Mouse (Mus musculus) forebrain, embryonic 13.5 days (tissue): ENCODE results near the gene Ang. TPM values are rescaled to one million over a fixed set of nuclear protein-coding genes. Genes with fewer than 3 reads are reported as not detected.
A peak's percentile ranks its signal among the peaks of the same experiment; 100 is the strongest.
"Not testable (repeated sequence)": the region's sequence is repeated elsewhere in the genome, so short reads cannot be mapped to it uniquely, and the experiment has no call there.

Source experiments
- ATAC-seq: fragments of 200-750 bp; cut with Nextera tagmentation; 2 replicates; pipeline ENCODE4 v1.8.0; 2017
- H3K27ac ChIP-seq: fragments of 300-500 bp; sonication (generic); 2 replicates; pipeline ENCODE4 v1.5.1; 2015; ENCODE audit warnings: inconsistent platforms, mild to moderate bottlenecking, moderate library complexity
- H3K27me3 ChIP-seq: fragments of 300-500 bp; sonication (generic); 2 replicates; pipeline ENCODE4 v1.6.1; 2015; ENCODE audit warnings: mild to moderate bottlenecking, inconsistent platforms
- H3K36me3 ChIP-seq: fragments of 300-500 bp; sonication (generic); 2 replicates; pipeline ENCODE4 v1.6.1; 2015; ENCODE audit warnings: mild to moderate bottlenecking, inconsistent platforms; ENCODE audit not compliant: poor library complexity, severe bottlenecking
- H3K4me1 ChIP-seq: fragments of 300-500 bp; sonication (generic); 2 replicates; pipeline ENCODE4 v1.6.1; 2015; ENCODE audit warnings: inconsistent platforms
- H3K4me2 ChIP-seq: fragments of 300-500 bp; sonication (generic); 2 replicates; pipeline ENCODE4 v1.6.1; 2015; ENCODE audit warnings: inconsistent platforms, mild to moderate bottlenecking, moderate library complexity
- H3K4me3 ChIP-seq: fragments of 300-500 bp; sonication (generic); 2 replicates; pipeline ENCODE4 v1.5.1; 2015; ENCODE audit warnings: mild to moderate bottlenecking, inconsistent platforms
- H3K9ac ChIP-seq: fragments of 300-500 bp; sonication (generic); 2 replicates; pipeline ENCODE4 v1.6.1; 2015; ENCODE audit warnings: mild to moderate bottlenecking, inconsistent platforms
- H3K9me3 ChIP-seq: fragments of 300-500 bp; sonication (generic); replicated peaks from 2 replicates; pipeline ENCODE4 v1.6.1; 2016; ENCODE audit warnings: inconsistent platforms
- WGBS: fragments of 180-500 bp; shearing (Covaris S2); methylation state at CpG from one replicate; pipeline ENCODE4 v1.1.7; 2015; 5-methylcytosine and 5-hydroxymethylcytosine counted together
- polyA plus RNA-seq: library from polyadenylated mRNA; unstranded; fragments of >200 nt; fragmentation: Nextera tagmentation; extraction: Ambion mirVana; gene quantifications from 2 replicates; pipeline ENCODE4 v1.2.1, GENCODE M21; 2015

The Ang gene
- polyA plus RNA-seq, 1 experiment from 2014 or later: 0.93 TPM

- under 1% methylated on average over 27 of the region's 27 CpGs for WGBS
- no peaks in the 10 kb centered on the region; the same call in 1 of the 2 replicates for H3K27me3 ChIP-seq
- peak overlapping the region; percentile 65 for H3K4me2 ChIP-seq
- H3K4me1 ChIP-seq: peaks cover 7% of the 10 kb centered on the region; the same call in 1 of the 2 replicates
- H3K9me3 ChIP-seq: no peaks in the 10 kb centered on the region
- peak overlapping the region; percentile 62 for H3K9ac ChIP-seq
- H3K4me3 ChIP-seq: peak overlapping the region; percentile 69
- H3K36me3 ChIP-seq: no peaks in the 10 kb centered on the region
- peak overlapping the region; percentile 71 for H3K27ac ChIP-seq
- peak; percentile 44 for ATAC-seq
Observed at GRCm38 (mm10) chr14:51090077-51090781, 721 bp upstream of the Ang start.

DNA sequence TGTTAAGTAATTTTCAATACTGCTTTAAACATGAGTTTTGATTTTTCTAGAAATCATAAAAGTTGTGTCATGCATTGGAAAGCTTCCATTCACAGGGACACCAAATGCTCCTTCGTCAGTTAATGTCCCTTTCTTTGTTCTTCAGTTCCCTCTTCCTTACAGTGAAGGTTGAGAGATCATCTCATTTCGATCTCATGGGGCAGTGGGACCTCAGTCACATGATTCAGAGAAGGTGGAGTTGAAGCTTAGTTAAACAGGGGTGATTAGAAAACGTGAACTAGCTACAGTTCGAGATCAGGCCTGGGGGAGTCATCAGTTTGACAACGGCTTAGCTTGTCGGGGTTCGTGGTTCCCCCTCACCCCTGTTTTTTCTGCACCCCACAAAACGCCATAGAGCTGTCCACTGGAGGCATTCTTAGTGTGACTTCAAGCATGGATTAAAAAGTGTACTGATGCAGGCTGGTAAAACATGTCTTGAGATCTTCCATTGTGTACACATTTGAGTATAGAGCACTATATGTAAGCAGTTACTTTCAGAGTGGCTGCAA lies 1.2 kb downstream of the Ang start:
- Histone ChIP-seq H3K4me2 (peak overlapping the region; percentile 65), H3K27ac (no peak overlapping the region), H3K9me3 (no peaks in the 10 kb centered on the region), H3K4me1 (peaks cover 7% of the 10 kb centered on the region; the same call in 1 of the 2 replicates), H3K9ac (no peak overlapping the region; the same call in 1 of the 2 replicates), H3K36me3 (no peaks in the 10 kb centered on the region), H3K27me3 (no peaks in the 10 kb centered on the region), H3K4me3 (no peak overlapping the region)
- no peak for ATAC-seq
- 50% methylated on average over 8 of the region's 8 CpGs for WGBS

- Histone ChIP-seq H3K27me3 (no peaks in the 10 kb centered on the region), H3K9me3 (no peaks in the 10 kb centered on the region), H3K9ac (no peak overlapping the region), H3K4me3 (no peak overlapping the region), H3K4me1 (peaks cover 3% of the 10 kb centered on the region; the same call in 1 of the 2 replicates), H3K27ac (no peak overlapping the region), H3K36me3 (no peaks in the 10 kb centered on the region), H3K4me2 (no peak overlapping the region)
- 30% methylated on average over 3 of the region's 3 CpGs for WGBS
- ATAC-seq: no peak
Observed at GRCm38 (mm10) chr14:51093496-51093895, 2.5 kb downstream of the Ang start.

DNA sequence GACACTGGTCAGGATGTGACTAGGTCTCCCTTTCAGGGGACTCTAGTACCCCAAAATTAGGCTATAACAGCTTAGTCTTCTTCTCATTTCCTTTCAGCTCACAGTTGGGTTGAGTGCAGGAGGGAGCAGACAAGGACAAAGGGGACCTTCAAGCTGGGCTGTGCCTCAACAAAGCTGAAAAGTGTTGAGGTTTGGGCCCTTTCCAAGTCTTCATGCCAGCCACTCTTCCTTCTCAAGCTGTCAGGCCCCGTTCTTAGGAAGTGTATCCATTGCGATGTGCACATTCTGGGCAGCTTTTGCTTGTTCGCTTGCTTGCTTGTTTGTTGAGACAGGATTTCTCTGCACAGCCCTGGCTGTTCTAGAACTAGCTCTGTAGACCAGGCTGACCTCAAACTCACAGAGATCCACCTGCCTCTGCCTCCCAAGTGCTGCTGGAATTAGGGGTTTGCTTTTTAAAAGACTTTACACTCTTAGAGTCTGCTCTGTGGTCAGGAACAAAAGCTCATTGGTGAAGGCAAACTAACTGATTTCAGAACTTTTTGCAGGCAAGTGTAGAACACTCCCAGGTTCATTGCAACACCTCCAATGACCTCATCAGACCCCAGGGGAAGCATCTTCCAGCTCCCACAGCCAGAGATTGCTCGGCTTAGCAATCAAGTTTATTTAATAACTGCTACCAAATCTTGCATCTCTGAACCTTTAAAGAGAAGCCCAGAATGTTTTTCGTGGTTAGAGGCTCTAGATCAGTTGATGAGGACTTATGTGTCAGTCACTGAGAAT lies 3.3 kb downstream of the Ang start:
- H3K27me3 ChIP-seq: no peaks in the 10 kb centered on the region
- H3K36me3 ChIP-seq: no peaks in the 10 kb centered on the region
- ATAC-seq: no peak
- H3K9ac ChIP-seq: no peak overlapping the region
- H3K4me1 ChIP-seq: no peaks in the 10 kb centered on the region
- H3K4me2 ChIP-seq: no peak overlapping the region
- no peak overlapping the region for H3K27ac ChIP-seq
- 79% methylated on average over 5 of the region's 5 CpGs for WGBS
- no peaks in the 10 kb centered on the region for H3K9me3 ChIP-seq
- H3K4me3 ChIP-seq: no peak overlapping the region

- Histone ChIP-seq H3K4me3 (no peak overlapping the region), H3K4me2 (no peak overlapping the region), H3K27me3 (no peaks in the 10 kb centered on the region), H3K4me1 (no peaks in the 10 kb centered on the region), H3K36me3 (no peaks in the 10 kb centered on the region), H3K9ac (no peak overlapping the region), H3K27ac (no peak overlapping the region), H3K9me3 (no peaks in the 10 kb centered on the region)
- ATAC-seq: no peak
- WGBS: 70% methylated on average over 9 of the region's 9 CpGs
Observed at GRCm38 (mm10) chr14:51094921-51095320, 4.0 kb downstream of the Ang start.

GRCm38 (mm10) chr14:51095736-51096524 lies 5.0 kb downstream of the Ang start:
- no peak for ATAC-seq

GRCm38 (mm10) chr14:51098300-51098699 lies 7.3 kb downstream of the Ang start:
- WGBS: 16% methylated on average over 1 of the region's 1 CpGs
- not testable (repeated sequence) for H3K4me1 ChIP-seq, H3K9ac ChIP-seq, H3K4me2 ChIP-seq, H3K27ac ChIP-seq, H3K4me3 ChIP-seq, H3K27me3 ChIP-seq, H3K9me3 ChIP-seq, H3K36me3 ChIP-seq
- ATAC-seq: peak; percentile 52

More at GRCm38 (mm10) chr14:51095736-51096524, 5.0 kb downstream of the Ang start:
- 71% methylated on average over 9 of the region's 9 CpGs for WGBS
- Histone ChIP-seq H3K9me3 (no peaks in the 10 kb centered on the region), H3K4me3 (no peak overlapping the region), H3K9ac (no peak overlapping the region), H3K36me3 (no peaks in the 10 kb centered on the region), H3K4me2 (no peak overlapping the region), H3K4me1 (no peaks in the 10 kb centered on the region), H3K27ac (no peak overlapping the region), H3K27me3 (no peaks in the 10 kb centered on the region)

- H3K9me3 ChIP-seq: no peaks in the 10 kb centered on the region
Observed at GRCm38 (mm10) chr14:51098921-51099320, 8.0 kb downstream of the Ang start.

GRCm38 (mm10) chr14:51101284-51101683 lies 10.3 kb downstream of the Ang start:
- WGBS: 79% methylated on average over 9 of the region's 9 CpGs
- ATAC-seq: no peak
- H3K4me3 ChIP-seq: no peak overlapping the region
- no peaks in the 10 kb centered on the region for H3K27me3 ChIP-seq
- no peaks in the 10 kb centered on the region for H3K9me3 ChIP-seq
- H3K27ac ChIP-seq: no peak overlapping the region
- H3K9ac ChIP-seq: no peak overlapping the region
- no peak overlapping the region for H3K4me2 ChIP-seq
- H3K4me1 ChIP-seq: no peaks in the 10 kb centered on the region
- no peaks in the 10 kb centered on the region for H3K36me3 ChIP-seq

More at GRCm38 (mm10) chr14:51098921-51099320, 8.0 kb downstream of the Ang start:
- H3K4me3 ChIP-seq: no peak overlapping the region
- H3K4me2 ChIP-seq: no peak overlapping the region
- ATAC-seq: peak; percentile 36; the same call in 1 of the 2 replicates
- no peak overlapping the region for H3K27ac ChIP-seq
- H3K9ac ChIP-seq: no peak overlapping the region
- H3K27me3 ChIP-seq: no peaks in the 10 kb centered on the region
- no peaks in the 10 kb centered on the region for H3K36me3 ChIP-seq
- 95% methylated on average over 11 of the region's 11 CpGs for WGBS
- H3K4me1 ChIP-seq: no peaks in the 10 kb centered on the region

- Histone ChIP-seq H3K4me3 (no peak overlapping the region), H3K27me3 (no peaks in the 10 kb centered on the region), H3K27ac (no peak overlapping the region), H3K36me3 (no peaks in the 10 kb centered on the region), H3K9ac (no peak overlapping the region), H3K4me2 (no peak overlapping the region), H3K9me3 (no peaks in the 10 kb centered on the region), H3K4me1 (no peaks in the 10 kb centered on the region)
- WGBS: 52% methylated on average over 3 of the region's 3 CpGs
- peak; percentile 55; the same call in 1 of the 2 replicates for ATAC-seq
Observed at GRCm38 (mm10) chr14:51103217-51103616, 12.3 kb downstream of the Ang start.

GRCm38 (mm10) chr14:51104366-51104765 lies 13.4 kb downstream of the Ang start:
- Histone ChIP-seq H3K4me3 (no peak overlapping the region), H3K4me1 (no peaks in the 10 kb centered on the region), H3K36me3 (no peaks in the 10 kb centered on the region), H3K4me2 (no peak overlapping the region), H3K9me3 (no peaks in the 10 kb centered on the region), H3K27me3 (no peaks in the 10 kb centered on the region), H3K9ac (no peak overlapping the region), H3K27ac (no peak overlapping the region)
- no peak for ATAC-seq
- 85% methylated on average over 2 of the region's 2 CpGs for WGBS
